Comparison of ENCODE assay signal across 9 mouse cellular contexts in genomic region chr6:97518467-97518866, GRCm38 (mm10).
DNase-seq lines count a peak whose midpoint lies in the region; ATAC-seq lines count a peak whose summit lies in the region.
"Had no signal": no experiment of that assay in that cellular context is flagged by ENCODE, and none has a peak within 500 bp of the region (broad histone marks: within the 10 kb centered on the region; RNA-seq: fewer than 3 reads in every experiment).

No protein-coding gene starts in this region.

- 19% methylated on average over 2 of the region's 2 CpGs for whole genome bisulfite sequencing in hindbrain, embryonic 10.5 days
- 8% methylated on average over 2 of the region's 2 CpGs for WGBS in hindbrain, embryonic 14.5 days
- 6% methylated on average over 2 of the region's 2 CpGs for WGBS in heart, embryonic 16.5 days
- WGBS in limb, embryonic 10.5 days: 19% methylated on average over 2 of the region's 2 CpGs

- no peak for ATAC-seq in hindbrain, embryonic 14.5 days (ENCODE audit: low FRiP score)
- ATAC-seq in megakaryocyte, adult 5-6 weeks (ENCODE audit: poor library complexity, severe bottlenecking): no peak
- peak; percentile 66 for ATAC-seq in heart, embryonic 16.5 days (replicated peaks; ENCODE audit: extremely low read depth, insufficient read depth, low FRiP score)
- ATAC-seq: activated CD4-positive, CD25-positive, alpha-beta regulatory T cell, adult 4 months had no signal

- H3K9ac ChIP-seq in hindbrain, embryonic 14.5 days: no peak overlapping the region
- H3K9ac ChIP-seq in heart, embryonic 16.5 days (ENCODE audit: low read length): no peak overlapping the region

- H3K27me3 ChIP-seq in hindbrain, embryonic 10.5 days (ENCODE audit: insufficient read depth, poor library complexity, severe bottlenecking): no peaks in the 10 kb centered on the region
- no peaks in the 10 kb centered on the region for H3K27me3 ChIP-seq in hindbrain, embryonic 14.5 days (ENCODE audit: control insufficient read depth, insufficient read depth, low read length)
- H3K27me3 ChIP-seq in megakaryocyte, embryonic 14.5 days (replicated peaks): peaks cover 18% of the 10 kb centered on the region
- peaks cover 3% of the 10 kb centered on the region for H3K27me3 ChIP-seq in heart, embryonic 16.5 days (ENCODE audit: control insufficient read depth, insufficient read depth, low read length)
- H3K27me3 ChIP-seq in limb, embryonic 10.5 days (ENCODE audit: low read depth, poor library complexity, severe bottlenecking): no peaks in the 10 kb centered on the region

- no peak overlapping the region for H3K4me3 ChIP-seq in hindbrain, embryonic 10.5 days
- H3K4me3 ChIP-seq in hindbrain, embryonic 14.5 days (replicated peaks; ENCODE audit: low read length): no peak overlapping the region
- H3K4me3 ChIP-seq in megakaryocyte, embryonic 14.5 days (replicated peaks): peak overlapping the region; percentile 56
- H3K4me3 ChIP-seq in heart, embryonic 16.5 days (ENCODE audit: low read length): no peak overlapping the region
- H3K4me3 ChIP-seq in limb, embryonic 10.5 days: no peak overlapping the region

- H3K9me3 ChIP-seq in hindbrain, embryonic 10.5 days: no peaks in the 10 kb centered on the region
- H3K9me3 ChIP-seq in hindbrain, embryonic 14.5 days (ENCODE audit: control insufficient read depth, low read length): no peaks in the 10 kb centered on the region
- H3K9me3 ChIP-seq in megakaryocyte, embryonic 14.5 days: no peaks in the 10 kb centered on the region
- H3K9me3 ChIP-seq in heart, embryonic 16.5 days (replicated peaks; ENCODE audit: control insufficient read depth, low read length): no peaks in the 10 kb centered on the region
- H3K9me3 ChIP-seq in limb, embryonic 10.5 days (replicated peaks): no peaks in the 10 kb centered on the region

- H3K27ac ChIP-seq in hindbrain, embryonic 10.5 days: peak overlapping the region; percentile 10; the same call in 1 of the 2 replicates
- no peak overlapping the region for H3K27ac ChIP-seq in hindbrain, embryonic 14.5 days
- peak overlapping the region; percentile 51 for H3K27ac ChIP-seq in heart, embryonic 16.5 days (ENCODE audit: low read length)
- H3K27ac ChIP-seq in limb, embryonic 10.5 days: no peak overlapping the region

- peaks cover 33% of the 10 kb centered on the region for H3K4me1 ChIP-seq in hindbrain, embryonic 10.5 days (replicated peaks)
- H3K4me1 ChIP-seq in hindbrain, embryonic 14.5 days (replicated peaks; ENCODE audit: control insufficient read depth, insufficient read depth, low read length): peaks cover 19% of the 10 kb centered on the region
- H3K4me1 ChIP-seq in megakaryocyte, embryonic 14.5 days: peaks cover 22% of the 10 kb centered on the region
- H3K4me1 ChIP-seq in heart, embryonic 16.5 days (ENCODE audit: control insufficient read depth, insufficient read depth, low read length): peaks cover 13% of the 10 kb centered on the region
- H3K4me1 ChIP-seq in limb, embryonic 10.5 days: peaks cover 7% of the 10 kb centered on the region

- no peak for DNase-seq in hindbrain, embryonic 10.5 days (ENCODE audit: low spot score)
- no peak for DNase-seq in hindbrain, embryonic 14.5 days (ENCODE audit: low spot score)
- peak; percentile 40 to 42 for DNase-seq in right cerebral cortex, postnatal 10 days (ENCODE audit: low spot score in 2 of 2)
- no peak for DNase-seq in limb, embryonic 10.5 days (ENCODE audit: low spot score)
- DNase-seq in cerebellum, adult 8-10 months: no peak

- no peak overlapping the region for H3K4me2 ChIP-seq in hindbrain, embryonic 14.5 days (replicated peaks)
- H3K4me2 ChIP-seq in heart, embryonic 16.5 days (ENCODE audit: low read depth, low read length): no peak overlapping the region

- H3K36me3 ChIP-seq in hindbrain, embryonic 10.5 days: no peaks in the 10 kb centered on the region
- no peaks in the 10 kb centered on the region for H3K36me3 ChIP-seq in hindbrain, embryonic 14.5 days (replicated peaks; ENCODE audit: control insufficient read depth, insufficient read depth)
- no peaks in the 10 kb centered on the region for H3K36me3 ChIP-seq in megakaryocyte, embryonic 14.5 days (replicated peaks; ENCODE audit: low read length)
- no peaks in the 10 kb centered on the region for H3K36me3 ChIP-seq in heart, embryonic 16.5 days (ENCODE audit: control insufficient read depth, insufficient read depth)
- no peaks in the 10 kb centered on the region for H3K36me3 ChIP-seq in limb, embryonic 10.5 days

Comparison
In these comparisons a context has a peak if more than half of its experiments do, and no peak if none do; other contexts are left out.
1. H3K27ac ChIP-seq: peak in hindbrain, embryonic 10.5 days (single experiment) and heart, embryonic 16.5 days (single experiment); none in hindbrain, embryonic 14.5 days (single experiment) and limb, embryonic 10.5 days (single experiment).
2. DNase-seq: peak in right cerebral cortex, postnatal 10 days (2 of 2); none in hindbrain, embryonic 10.5 days (single experiment), hindbrain, embryonic 14.5 days (single experiment), limb, embryonic 10.5 days (single experiment) and cerebellum, adult 8-10 months (single experiment).